Mouse (Mus musculus): ENCODE data around the gene Ets1.

The Ets1 gene

DNA sequence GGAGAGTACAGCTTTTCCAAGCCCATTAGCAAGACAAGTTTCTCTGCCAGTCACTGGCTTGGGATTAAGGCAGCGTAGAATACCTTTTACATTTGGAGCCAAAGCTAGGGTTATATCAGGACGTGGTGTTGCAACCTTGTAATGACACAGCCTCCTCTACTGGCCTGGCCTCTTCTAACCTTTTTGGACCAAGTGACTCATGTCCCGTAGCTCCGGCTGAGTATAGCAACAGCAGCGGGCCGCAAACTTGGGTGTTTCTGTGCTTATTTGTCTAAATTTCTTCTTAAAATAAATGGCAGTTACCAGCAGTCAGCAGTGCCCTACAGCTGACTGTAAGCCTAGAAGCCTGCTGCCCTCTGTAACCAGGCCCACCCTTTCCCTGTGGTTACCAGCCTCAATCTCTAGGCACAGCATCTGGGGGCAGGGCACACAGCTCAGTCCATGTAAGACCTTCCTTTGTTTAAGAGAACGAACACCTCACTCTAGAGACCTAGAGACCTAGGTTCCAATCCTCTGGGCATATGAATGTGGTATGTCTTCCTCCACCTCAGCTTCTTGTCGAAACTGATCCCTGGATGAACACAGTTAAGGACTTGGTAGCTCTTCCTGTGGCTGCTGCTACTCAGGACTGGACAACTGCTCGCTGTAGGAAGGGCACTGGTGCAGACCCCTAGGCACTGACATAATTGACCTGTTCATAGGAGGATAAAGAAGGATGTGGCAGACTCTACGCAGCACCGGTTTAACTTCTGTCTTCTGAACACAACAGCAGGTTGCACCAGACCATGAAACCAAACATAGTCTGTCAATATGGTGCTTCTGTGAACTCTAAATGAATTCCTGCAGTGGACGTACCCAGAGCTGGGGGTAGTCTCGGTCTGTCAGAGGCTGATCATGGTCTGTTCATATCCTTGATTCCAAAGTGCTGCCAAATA lies 94.9 kb downstream of the Ets1 start:
- DNase-seq (ENCODE audit: low spot score) = no peak

DNA sequence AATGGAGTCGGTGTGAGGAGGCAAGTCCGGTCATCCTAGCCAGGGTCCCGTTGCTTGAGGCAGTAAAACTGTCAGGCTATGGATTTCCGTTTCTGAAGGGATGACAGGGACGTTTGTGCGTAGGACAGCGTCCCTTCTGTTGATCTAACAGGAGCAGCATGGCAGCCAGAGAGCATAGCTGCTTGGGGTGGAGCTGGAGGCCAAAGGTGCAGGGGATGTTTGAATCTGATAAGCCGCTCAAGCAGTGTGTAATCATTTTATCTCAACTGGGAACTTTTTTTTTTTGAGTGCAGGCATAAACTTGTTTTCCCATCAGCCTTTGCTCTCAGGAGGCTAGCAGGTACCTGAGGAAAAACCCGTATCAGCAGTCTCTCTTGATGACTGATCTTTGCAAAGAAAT lies 95.8 kb downstream of the Ets1 start:
- DNase-seq (ENCODE audit: low spot score) = no peak

DNA sequence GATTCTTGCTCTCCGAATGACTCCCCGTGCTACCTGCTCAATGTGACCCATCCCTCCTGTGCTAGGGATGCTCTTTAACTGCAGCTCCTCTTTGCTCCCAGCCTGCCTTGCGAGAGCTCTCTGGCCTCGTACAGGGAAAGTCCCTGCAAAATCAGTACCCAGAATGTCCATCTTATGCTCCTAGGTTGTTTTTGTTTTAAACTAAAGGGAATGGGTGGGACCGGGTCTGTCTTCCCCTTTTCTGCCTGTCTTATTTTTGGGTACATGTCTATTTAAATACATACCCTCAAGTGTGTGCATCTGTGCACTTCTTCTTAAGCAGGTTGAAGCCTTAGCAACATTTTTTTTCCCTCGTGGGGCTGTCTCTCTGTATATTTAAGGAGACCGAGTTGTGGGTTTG lies 99.0 kb downstream of the Ets1 start:
- DNase-seq (ENCODE audit: low spot score) = no peak

DNA sequence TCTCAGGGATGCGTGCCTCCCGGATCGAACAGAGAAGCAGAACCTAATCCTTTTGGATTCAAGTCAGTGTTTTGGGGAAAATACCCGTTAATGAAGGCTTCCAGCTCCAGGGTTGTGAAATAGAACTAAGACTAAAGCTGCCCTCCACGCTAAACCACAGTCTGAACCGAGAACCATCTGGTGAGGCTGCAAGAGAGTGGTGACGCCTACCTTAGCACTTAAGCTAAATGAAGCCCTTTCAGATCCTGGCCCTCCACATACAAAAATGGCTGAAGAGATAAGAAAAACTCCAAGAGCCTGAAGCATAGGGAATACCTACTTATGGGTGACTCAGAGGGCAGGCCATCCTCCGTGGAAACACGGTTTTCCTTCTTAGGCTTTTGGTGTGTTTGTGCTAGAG lies 100.0 kb downstream of the Ets1 start:
- DNase-seq (ENCODE audit: low spot score) = no peak

DNA sequence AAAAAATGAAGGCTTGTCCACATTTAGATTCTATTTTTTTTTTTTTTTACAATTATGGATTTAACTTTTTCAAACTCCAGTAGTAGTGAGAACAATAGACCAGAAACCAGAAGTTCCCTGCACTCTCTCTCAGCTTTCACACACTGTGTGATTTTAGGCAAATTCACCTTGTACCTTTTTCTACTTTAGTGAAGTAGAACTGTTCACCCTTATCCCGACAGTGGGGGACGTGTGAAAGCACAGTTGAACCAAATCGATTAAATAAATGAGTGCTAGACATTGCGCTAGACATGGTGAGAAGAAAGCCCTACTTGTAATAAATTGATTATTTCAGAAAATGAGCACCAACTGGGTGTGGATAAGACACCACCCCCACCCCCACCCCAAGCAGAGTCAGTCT lies 104.0 kb downstream of the Ets1 start:
- DNase-seq (ENCODE audit: low spot score) = no peak

DNA sequence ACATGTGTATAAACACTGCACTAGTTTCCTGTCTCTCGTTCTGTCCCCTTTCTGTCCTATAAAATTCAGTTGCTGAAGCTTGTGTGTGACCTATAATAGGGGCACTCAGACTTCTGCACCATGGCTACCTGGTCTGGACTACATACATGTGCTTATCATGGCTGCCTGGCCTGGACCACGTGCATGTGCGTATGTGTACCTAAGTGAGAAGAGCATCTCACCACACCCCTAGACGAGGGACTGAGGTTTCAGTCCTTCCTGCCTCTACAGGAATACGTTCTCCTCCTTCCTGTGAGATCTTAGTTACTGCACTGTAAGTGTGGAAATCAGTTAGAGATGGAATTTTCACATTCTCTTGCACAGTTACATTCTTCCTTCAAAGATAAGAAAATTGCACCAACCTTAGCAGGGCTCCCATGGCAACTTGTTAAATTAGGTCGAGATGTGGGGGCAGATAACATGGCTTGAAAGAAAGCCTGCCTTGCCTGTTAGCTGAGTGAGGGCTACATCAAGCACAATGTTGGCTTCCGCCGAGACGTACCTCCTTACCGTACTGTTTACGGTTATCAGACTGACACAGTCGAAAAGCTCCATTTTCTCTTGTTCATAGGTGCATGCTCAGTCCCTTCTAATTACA lies 104.8 kb downstream of the Ets1 start:
- no peak for DNase-seq (ENCODE audit: low spot score)

DNA sequence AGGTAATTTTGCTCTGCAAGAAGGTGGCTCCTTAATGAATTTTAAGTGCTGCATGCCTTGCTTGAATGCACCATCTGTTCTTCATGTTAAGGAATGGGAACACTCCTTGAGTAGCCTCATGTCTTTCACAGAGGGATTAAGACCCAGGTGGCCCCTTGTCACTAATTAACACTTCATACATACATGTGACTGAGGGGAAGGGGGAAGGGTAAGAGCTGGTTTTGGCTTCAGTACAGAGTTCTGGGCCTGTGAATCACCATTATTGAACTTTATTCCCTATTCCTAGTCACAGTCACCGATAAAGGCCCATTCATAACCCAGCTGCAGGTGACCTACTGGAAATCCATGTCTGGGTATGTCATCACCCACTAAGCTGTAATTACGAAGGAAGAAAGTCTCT lies 105.7 kb downstream of the Ets1 start:
- no peak for DNase-seq (ENCODE audit: low spot score)

DNA sequence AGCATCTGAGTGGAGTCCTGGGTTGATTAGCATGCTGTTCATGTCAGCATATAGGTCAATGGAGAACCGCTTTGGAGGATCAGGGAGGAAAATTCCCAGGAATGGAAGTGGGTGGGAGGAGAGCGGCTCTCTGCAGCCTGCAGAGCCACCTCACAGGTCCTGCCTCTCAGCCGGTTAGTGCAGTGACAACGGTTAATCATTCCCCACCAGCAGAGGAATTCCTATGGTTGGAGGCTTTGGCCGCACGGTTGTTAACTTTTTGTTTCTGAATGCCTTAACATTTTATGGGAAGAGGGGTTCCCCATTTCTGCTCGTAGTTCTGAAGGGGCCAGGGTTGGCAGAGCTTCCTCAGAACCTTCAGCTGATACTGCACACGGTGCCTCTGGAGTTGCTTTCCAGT lies 107.1 kb downstream of the Ets1 start:
- no peak for DNase-seq (ENCODE audit: low spot score)

DNA sequence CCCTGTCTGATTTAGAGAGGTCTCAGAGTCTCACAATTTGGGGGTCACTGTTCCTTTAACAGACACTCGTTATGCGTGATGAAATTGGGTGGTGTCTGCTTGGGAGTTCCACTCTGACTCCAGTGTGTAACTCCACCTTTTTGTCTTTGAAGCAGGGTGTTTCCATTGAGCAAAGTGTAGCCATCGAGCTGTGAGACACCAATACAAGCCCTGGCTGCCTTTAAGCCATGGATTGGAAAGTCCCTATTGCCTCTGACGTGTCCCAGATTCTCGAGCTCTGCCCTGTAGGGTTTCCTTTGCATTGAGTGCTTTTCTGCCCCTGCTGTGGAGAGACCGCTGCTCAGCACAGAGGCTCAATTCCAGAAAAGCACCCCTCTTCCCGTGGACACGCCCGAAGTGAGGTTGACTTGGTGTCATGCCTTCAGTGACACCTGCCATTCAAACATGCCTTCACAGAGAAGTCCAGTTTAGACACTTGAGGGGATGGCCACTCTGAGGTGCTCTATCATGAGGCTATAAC lies 107.7 kb downstream of the Ets1 start:
- DNase-seq (ENCODE audit: low spot score) = no peak

DNA sequence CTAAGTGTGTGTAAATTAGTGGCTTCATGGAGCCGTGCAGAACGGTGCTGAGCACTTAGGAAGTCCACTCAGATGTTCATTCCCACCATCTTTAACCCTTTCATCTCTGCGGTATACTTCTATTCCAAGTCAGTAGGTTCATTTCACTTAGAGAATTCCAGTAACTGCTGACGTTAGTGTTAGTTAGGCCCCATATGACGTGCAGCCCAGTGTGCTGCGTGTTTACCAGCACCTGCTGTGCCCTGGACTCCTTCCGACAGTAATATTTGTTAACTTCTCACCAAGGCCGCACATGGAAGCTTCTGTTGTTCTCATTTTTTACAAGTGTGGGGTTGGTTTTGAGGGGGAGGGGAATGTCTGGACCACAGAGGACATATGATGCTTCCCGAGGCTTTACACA lies 108.3 kb downstream of the Ets1 start:
- no peak for DNase-seq (ENCODE audit: low spot score)

DNA sequence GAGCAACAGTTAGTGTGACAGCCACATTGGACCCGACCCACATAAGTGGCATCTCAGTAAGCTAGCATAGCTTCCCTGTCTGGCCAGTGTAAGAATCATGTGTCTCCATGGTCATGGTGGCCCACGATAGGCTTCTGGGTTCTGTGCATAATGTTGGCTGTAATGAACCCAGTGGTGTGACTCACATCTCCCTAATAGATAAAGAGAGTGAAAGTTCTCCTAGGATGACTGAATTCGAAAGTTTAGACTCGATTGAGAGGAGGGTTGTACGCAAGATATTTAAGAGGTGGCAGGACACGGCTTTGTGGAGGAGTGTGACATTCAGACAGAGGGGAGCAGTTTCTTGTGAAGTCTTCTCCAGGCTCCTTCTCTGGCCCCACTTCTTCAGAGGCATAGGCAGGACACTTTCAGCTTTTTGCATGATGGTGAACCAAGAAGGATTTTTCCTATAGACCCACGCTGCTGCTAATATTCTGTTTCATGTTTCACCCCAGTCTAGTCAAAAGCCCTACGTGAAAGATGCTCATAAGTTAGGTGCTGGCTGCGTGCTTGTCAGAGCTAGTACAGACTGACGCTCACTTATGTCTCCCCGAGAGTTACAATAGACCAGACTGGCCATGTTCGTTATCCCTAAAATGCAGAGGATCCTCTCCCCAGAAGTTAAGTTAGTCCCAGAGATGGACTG lies 109.2 kb downstream of the Ets1 start:
- DNase-seq (ENCODE audit: low spot score) = no peak

DNA sequence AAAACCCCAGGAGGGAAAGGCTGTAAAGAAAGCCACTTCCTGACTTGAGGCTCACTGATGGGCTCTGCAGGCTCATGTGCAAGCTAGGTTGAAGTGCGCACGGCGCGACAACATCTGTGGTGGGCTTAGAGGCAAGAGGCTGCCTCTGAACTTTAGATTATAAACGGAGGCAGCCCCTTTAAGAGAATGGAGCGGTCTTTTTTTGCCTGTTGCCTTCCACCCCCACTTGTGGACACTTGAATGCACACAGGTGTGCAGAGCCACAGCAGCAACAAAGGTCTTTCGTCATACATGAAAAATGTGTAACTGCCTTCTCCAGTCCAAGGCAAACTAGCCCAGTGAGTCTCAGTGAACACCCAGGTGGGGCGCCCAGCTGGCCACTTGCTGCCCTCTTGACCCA lies 110.0 kb downstream of the Ets1 start:
- DNase-seq (ENCODE audit: low spot score) = no peak

DNA sequence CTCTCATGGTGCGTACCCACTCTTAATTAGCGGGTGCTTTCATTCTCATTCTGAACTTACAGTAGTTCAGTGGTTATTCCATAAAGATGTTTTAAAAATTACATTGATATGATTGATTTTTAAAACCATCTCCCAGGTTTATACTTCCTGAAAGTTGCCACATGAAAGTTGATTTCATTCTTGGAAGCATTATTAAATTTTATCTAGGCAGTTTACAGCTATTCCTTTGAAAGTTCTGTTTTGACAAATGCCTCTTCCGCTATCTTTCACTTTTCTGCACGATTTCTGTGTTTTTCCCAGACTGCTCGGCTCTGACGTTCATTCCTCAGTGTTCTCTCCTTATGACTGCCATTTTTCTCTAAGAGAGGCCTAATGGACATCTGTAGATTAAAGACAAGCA lies 110.6 kb downstream of the Ets1 start:
- no peak for DNase-seq (ENCODE audit: low spot score)

DNA sequence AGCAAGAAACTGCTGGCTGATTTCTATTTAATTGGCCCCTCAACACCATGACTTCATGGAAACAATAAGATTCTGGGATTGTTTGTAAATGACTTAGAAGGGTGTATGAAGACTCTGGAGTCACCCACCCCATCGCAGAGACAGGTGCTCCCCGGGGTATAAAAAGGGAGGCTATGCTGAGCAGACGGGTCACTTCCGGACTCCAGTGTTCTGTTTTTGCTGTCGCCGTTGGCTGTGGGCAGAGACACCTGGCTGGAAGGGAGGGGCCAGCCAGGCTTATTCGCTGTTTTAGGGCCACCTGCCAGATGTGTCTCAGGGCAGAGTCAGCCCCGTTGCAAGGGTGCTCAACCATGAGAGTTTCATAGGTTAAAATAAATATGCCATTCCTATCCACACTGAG lies 111.6 kb downstream of the Ets1 start:
- DNase-seq (ENCODE audit: low spot score) = no peak

DNA sequence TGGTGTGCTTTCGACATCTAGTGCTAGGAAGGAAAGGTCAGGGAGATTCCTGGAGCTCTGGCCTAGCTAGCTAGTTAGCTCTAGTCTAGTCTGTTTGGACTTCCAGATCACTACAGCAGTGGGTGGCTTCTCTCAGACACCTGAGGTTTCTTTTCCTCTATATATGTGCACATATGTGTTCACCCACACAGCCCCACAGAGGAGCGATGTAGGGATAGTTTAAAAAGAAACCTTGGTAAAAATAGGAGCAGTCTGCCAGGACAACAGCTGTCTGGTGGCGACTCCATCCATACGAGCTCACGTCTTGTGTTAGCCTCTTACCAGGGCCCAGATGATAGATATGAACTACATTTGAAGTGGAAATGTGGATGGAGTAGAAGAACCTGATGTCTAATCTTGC lies 112.5 kb downstream of the Ets1 start:
- DNase-seq (ENCODE audit: low spot score) = no peak

DNA sequence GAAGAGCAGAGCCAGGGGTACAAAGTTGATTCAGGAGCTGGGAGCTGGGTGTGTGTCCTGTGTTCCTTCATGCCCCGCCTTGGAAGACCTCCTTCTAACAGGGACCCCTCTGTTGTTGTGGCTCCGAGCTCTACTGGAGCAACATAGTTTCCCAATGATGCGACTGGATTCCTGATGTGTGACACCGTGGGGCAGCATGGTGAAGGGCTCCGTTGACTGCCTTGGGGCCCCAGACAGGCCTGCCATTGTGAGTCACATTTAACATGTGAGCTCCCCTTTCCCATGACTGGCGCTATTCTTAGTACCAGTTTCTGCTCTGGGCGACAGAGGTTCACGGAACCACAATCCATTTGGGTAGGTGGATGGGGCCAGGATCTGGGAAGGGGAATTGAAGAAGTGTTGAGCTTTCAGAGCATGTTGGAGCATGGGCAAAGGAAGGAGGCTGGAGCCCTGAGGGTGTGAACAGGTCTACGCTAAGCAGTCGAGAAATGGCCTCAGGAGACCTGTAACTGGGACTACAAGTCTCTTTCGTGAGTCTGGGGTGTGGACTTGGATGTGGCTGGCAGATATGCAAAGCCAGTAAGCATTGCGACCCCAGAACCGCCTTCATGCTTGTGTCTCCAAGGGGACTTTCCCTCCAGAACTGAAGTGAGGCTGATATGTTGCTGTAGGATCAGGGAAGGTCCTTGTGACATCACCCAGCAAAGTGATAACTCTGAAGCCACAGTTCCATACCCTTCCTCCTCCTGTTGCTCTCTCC lies 113.9 kb downstream of the Ets1 start:
- no peak for DNase-seq (ENCODE audit: low spot score)

DNA sequence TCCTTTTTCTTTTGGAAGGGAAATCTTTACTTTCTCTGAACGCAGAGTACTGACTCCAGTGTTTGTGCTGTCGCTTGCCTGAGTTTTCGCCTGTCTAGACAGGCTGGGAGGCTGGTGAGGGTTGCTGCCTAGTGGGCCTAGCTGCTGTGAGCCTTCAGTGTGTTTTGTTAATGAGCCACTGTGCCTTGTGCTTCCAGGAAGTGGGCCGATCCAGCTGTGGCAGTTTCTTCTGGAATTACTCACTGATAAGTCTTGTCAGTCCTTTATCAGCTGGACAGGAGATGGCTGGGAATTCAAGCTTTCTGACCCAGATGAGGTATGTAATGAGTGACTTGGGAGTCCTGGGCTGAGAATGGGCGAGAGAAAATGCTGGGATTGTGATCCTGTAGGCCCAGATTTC lies 116.6 kb downstream of the Ets1 start:
- DNase-seq (ENCODE audit: low spot score) = no peak

DNA sequence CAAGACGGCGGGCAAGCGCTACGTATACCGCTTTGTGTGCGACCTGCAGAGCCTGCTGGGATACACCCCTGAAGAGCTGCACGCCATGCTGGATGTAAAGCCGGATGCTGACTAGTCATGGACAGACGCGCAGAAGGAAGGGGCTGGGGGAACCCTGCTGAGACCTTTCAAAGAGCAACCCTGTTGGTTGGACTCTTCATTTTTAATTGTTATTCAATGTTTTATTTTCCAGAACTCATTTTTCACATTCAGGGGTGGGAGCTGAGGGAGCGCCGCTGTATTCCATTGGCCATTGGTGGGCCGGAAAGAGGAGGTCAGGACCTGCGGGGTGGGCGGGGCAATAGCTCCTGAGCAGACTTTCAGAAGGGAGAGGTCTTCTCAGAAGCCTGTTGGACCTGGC lies 118.3 kb downstream of the Ets1 start:
- no peak for DNase-seq (ENCODE audit: low spot score)

DNA sequence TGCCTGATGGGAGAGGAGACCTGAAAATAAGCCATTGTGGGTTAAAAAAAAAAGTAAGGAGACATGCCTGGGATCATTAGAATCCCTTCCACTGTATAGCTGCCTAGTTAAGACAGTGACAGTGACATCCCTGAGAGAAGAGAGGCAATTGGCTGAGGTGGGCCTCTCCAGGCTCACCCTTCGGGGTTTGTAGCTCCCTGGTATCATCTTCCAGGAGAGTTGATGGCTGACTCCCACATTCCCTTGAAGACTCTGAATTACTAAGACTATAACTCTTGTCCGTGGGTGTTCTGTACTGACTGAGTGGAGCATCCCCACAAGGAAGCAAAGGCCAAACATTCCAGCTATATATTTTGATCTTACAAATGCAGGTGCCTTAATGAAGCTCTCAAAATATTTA lies 120.0 kb downstream of the Ets1 start:
- no peak for DNase-seq (ENCODE audit: low spot score)

DNA sequence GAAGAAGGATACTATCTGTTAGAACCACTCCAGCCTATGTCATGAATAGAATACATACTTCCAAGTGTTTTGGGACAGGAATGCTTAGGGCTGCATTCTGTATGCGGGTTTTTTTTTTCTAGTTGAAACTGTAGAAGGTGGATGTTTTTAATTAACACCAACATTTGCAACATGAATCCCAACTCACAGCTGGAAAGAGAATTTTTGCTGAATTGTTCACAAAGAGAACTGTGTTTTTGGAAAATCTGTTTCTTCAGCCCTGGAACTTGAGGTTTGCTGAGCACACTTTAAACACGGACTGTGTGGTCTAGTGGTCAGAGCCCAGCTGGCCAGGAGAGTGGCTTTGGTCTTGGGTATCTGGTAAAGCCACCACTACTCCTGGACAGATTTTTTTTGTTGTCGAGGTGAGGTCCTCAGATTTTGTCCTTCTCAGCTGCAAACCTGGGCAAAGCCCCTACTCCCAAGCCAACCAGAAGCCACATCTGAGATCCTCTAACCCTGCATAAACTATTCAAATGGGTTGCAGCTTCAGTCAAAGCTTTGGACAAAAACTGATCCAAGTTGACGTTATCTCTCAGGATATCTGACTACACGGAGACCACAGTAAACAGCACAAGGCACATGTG lies 122.4 kb downstream of the Ets1 start:
- DNase-seq (ENCODE audit: low spot score) = no peak

DNA sequence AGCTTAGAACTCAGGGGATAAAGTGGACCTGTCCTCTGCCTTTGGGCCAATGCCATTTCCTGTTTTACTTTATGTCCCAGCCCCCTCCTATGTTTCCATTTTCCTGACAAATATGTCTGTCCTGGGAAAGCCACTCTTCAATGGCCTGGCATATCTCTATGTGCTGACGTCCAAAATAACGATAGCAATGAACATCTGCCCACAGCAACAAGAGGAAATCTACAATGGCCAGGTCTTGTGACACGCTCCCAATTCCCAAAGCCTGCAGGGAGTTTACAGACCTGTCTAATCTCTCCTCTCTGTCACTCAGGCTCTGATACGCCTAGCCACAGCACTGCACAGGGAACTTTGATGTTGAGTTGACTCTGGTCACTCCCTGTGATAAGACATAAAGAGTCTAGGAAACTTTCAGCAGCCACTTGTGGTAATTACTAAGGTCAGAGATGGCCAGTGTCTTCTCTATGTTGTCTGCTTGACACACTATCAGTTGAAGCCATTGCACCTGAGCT lies 124.7 kb downstream of the Ets1 start:
- no peak for DNase-seq (ENCODE audit: low spot score)

DNA sequence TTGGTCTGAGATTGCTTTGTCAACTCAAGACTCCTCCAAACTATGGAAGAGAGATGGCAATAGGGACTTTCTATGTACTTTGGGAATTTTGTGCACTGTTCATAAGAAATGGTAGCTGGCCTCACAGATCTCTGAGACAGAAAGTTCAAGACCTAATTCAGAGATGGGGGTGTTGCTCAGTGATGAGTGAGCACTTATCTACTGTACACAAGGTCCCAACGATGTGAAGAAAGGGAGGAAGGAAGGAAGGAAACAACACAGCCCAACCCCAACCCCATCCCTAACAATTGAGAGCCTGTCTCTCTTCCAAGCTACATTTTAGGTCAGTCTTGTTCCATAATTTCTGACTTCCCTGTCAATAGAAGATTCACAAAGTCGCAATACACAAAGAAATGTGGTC lies 125.3 kb downstream of the Ets1 start:
- DNase-seq (ENCODE audit: low spot score) = no peak
